Mouse (Mus musculus) forebrain, embryonic 10.5 days (tissue): ENCODE data around the gene Dnajb4. TPM values are rescaled to one million over a fixed set of nuclear protein-coding genes. Genes with fewer than 3 reads are reported as not detected.
"Not testable (repeated sequence)": the region's sequence is repeated elsewhere in the genome, so short reads cannot be mapped to it uniquely, and the experiment has no call there.

Experiments used
- DNase-seq: peaks from one replicate; pipeline ENCODE4 v3.0.0-alpha.2; 2017; ENCODE audit warnings: low spot score; ENCODE audit errors: extremely low spot score
- H3K27ac ChIP-seq: fragments of 300-500 bp; sonication (generic); 2 replicates; pipeline ENCODE4 v1.5.1; 2016; ENCODE audit warnings: mild to moderate bottlenecking
- H3K27me3 ChIP-seq: fragments of 300-500 bp; sonication (generic); 2 replicates; pipeline ENCODE4 v1.6.1; 2016; ENCODE audit warnings: mild to moderate bottlenecking; ENCODE audit not compliant: poor library complexity, severe bottlenecking
- H3K36me3 ChIP-seq: fragments of 300-500 bp; sonication (generic); replicated peaks from 2 replicates; pipeline ENCODE4 v1.6.1; 2016; ENCODE audit warnings: mild to moderate bottlenecking, moderate library complexity
- H3K4me1 ChIP-seq: fragments of 300-500 bp; sonication (generic); 2 replicates; pipeline ENCODE4 v1.6.1; 2016
- H3K4me3 ChIP-seq: fragments of 300-500 bp; sonication (generic); 2 replicates; pipeline ENCODE4 v1.5.1; 2016; ENCODE audit warnings: mild to moderate bottlenecking, moderate library complexity
- H3K9me3 ChIP-seq: fragments of 300-500 bp; sonication (generic); 2 replicates; pipeline ENCODE4 v1.6.1; 2016; ENCODE audit warnings: mild to moderate bottlenecking, moderate library complexity
- WGBS: fragments of 180-500 bp; shearing (Covaris S2); methylation state at CpG from one replicate; pipeline ENCODE4 v1.1.7; 2016; 5-methylcytosine and 5-hydroxymethylcytosine counted together
- polyA plus RNA-seq: library from polyadenylated mRNA; unstranded; fragments of >200 nt; fragmentation: Nextera tagmentation; extraction: Ambion mirVana; gene quantifications from 2 replicates; pipeline ENCODE4 v1.2.1, GENCODE M21; 2016

Gene Dnajb4
- polyA plus RNA-seq, 1 experiment from 2014 or later = 16.2 TPM

GRCm38 (mm10) chr3:152149449-152149848 is 60.7 kb downstream of the Dnajb4 start:
- WGBS = 86% methylated on average over 7 of the region's 7 CpGs
- no peak overlapping the region for H3K27ac ChIP-seq
- no peaks in the 10 kb centered on the region for H3K9me3 ChIP-seq
- 0 out of 2 replicates have a peak, but pooled peaks cover 7% of the 10 kb centered on the region for H3K4me1 ChIP-seq
- no peak for DNase-seq
- H3K4me3 ChIP-seq = no peak overlapping the region
- no peaks in the 10 kb centered on the region for H3K27me3 ChIP-seq
- H3K36me3 ChIP-seq = no peaks in the 10 kb centered on the region

- 78% methylated on average over 12 of the region's 12 CpGs for WGBS
- H3K27ac ChIP-seq = no peak overlapping the region
- H3K27me3 ChIP-seq = no peaks in the 10 kb centered on the region
Measured at GRCm38 (mm10) chr3:152147085-152147831, 62.8 kb downstream of the Dnajb4 start.

GRCm38 (mm10) chr3:152145186-152145585 is 64.9 kb downstream of the Dnajb4 start:
- Histone ChIP-seq H3K4me3 (no peak overlapping the region), H3K9me3 (no peaks in the 10 kb centered on the region), H3K27me3 (no peaks in the 10 kb centered on the region), H3K4me1 (0 out of 2 replicates have a peak, but pooled peaks cover 7% of the 10 kb centered on the region), H3K36me3 (no peaks in the 10 kb centered on the region), H3K27ac (no peak overlapping the region)
- no peak for DNase-seq
- 69% methylated on average over 2 of the region's 2 CpGs for WGBS

More at GRCm38 (mm10) chr3:152147085-152147831, 62.8 kb downstream of the Dnajb4 start:
- no peak overlapping the region for H3K4me3 ChIP-seq
- DNase-seq = no peak
- no peaks in the 10 kb centered on the region for H3K36me3 ChIP-seq
- no peaks in the 10 kb centered on the region for H3K9me3 ChIP-seq
- H3K4me1 ChIP-seq = 0 out of 2 replicates have a peak, but pooled peaks cover 7% of the 10 kb centered on the region

- Histone ChIP-seq H3K4me3 (no peak overlapping the region), H3K27me3 (no peaks in the 10 kb centered on the region), H3K9me3 (no peaks in the 10 kb centered on the region), H3K36me3 (no peaks in the 10 kb centered on the region), H3K27ac (no peak overlapping the region), H3K4me1 (0 out of 2 replicates have a peak, but pooled peaks cover 7% of the 10 kb centered on the region)
- DNase-seq = no peak
- WGBS = 86% methylated on average over 6 of the region's 6 CpGs
Measured at GRCm38 (mm10) chr3:152142989-152143695, 67.0 kb downstream of the Dnajb4 start.

- H3K4me1 ChIP-seq = 0 out of 2 replicates have a peak, but pooled peaks cover 5% of the 10 kb centered on the region
- H3K4me3 ChIP-seq = no peak overlapping the region
- DNase-seq = no peak
- H3K36me3 ChIP-seq = no peaks in the 10 kb centered on the region
- no peak overlapping the region for H3K27ac ChIP-seq
- H3K9me3 ChIP-seq = no peaks in the 10 kb centered on the region
- WGBS = 82% methylated on average over 3 of the region's 3 CpGs
- no peaks in the 10 kb centered on the region for H3K27me3 ChIP-seq
Measured at GRCm38 (mm10) chr3:152142146-152142545, 68.0 kb downstream of the Dnajb4 start.

GRCm38 (mm10) chr3:152139308-152139707 is 70.8 kb downstream of the Dnajb4 start:
- not testable (repeated sequence) for H3K9me3 ChIP-seq, H3K27me3 ChIP-seq, DNase-seq, H3K4me1 ChIP-seq, H3K4me3 ChIP-seq, H3K27ac ChIP-seq, H3K36me3 ChIP-seq
- 90% methylated on average over 3 of the region's 3 CpGs for WGBS

GRCm38 (mm10) chr3:152136106-152136505 is 74.0 kb downstream of the Dnajb4 start:
- H3K9me3 ChIP-seq, H3K27ac ChIP-seq, H3K36me3 ChIP-seq, H3K4me3 ChIP-seq, H3K4me1 ChIP-seq, DNase-seq, H3K27me3 ChIP-seq: not testable (repeated sequence)
- 94% methylated on average over 16 of the region's 16 CpGs for WGBS

- 85% methylated on average over 9 of the region's 9 CpGs for WGBS
- H3K27me3 ChIP-seq = no peaks in the 10 kb centered on the region
- no peak overlapping the region for H3K4me3 ChIP-seq
- H3K4me1 ChIP-seq = no peaks in the 10 kb centered on the region
- no peak overlapping the region for H3K27ac ChIP-seq
- no peaks in the 10 kb centered on the region for H3K36me3 ChIP-seq
- no peaks in the 10 kb centered on the region for H3K9me3 ChIP-seq
- DNase-seq = no peak
Measured at GRCm38 (mm10) chr3:152133621-152134020, 76.5 kb downstream of the Dnajb4 start.

- 79% methylated on average over 4 of the region's 4 CpGs for WGBS
- H3K27ac ChIP-seq = no peak overlapping the region
- DNase-seq = no peak
- H3K36me3 ChIP-seq = no peaks in the 10 kb centered on the region
- H3K9me3 ChIP-seq = no peaks in the 10 kb centered on the region
- no peaks in the 10 kb centered on the region for H3K27me3 ChIP-seq
- H3K4me1 ChIP-seq = no peaks in the 10 kb centered on the region
- no peak overlapping the region for H3K4me3 ChIP-seq
Measured at GRCm38 (mm10) chr3:152130963-152131362, 79.1 kb downstream of the Dnajb4 start.

- H3K36me3 ChIP-seq, H3K27ac ChIP-seq, DNase-seq, H3K9me3 ChIP-seq, H3K4me3 ChIP-seq, H3K4me1 ChIP-seq, H3K27me3 ChIP-seq: not testable (repeated sequence)
- WGBS = 92% methylated on average over 4 of the region's 4 CpGs
Measured at GRCm38 (mm10) chr3:152129426-152129825, 80.7 kb downstream of the Dnajb4 start.

GRCm38 (mm10) chr3:152128631-152129030 is 81.5 kb downstream of the Dnajb4 start:
- WGBS = 77% methylated on average over 7 of the region's 7 CpGs
- DNase-seq = no peak
- no peaks in the 10 kb centered on the region for H3K4me1 ChIP-seq
- no peaks in the 10 kb centered on the region for H3K9me3 ChIP-seq
- H3K4me3 ChIP-seq = no peak overlapping the region
- H3K27ac ChIP-seq = no peak overlapping the region
- H3K36me3 ChIP-seq = no peaks in the 10 kb centered on the region
- no peaks in the 10 kb centered on the region for H3K27me3 ChIP-seq
